Mouse (Mus musculus) lung, adult 2 months (tissue): Measurements from ENCODE around the gene Gpr68.

ENCODE experiments used
- CTCF ChIP-seq: fragments of 200-500 bp; IDR thresholded peaks from 2 replicates; pipeline ENCODE4 v1.5.1; 2011; ENCODE audit warnings: mild to moderate bottlenecking, low read length, control low read depth; ENCODE audit not compliant: insufficient read depth
- POLR2A ChIP-seq: fragments of 200-500 bp; IDR thresholded peaks from 2 replicates; pipeline ENCODE4 v1.6.1; 2011; ENCODE audit warnings: low read depth, mild to moderate bottlenecking, control low read depth, low read length, borderline replicate concordance; ENCODE audit errors: extremely low read depth

DNA sequence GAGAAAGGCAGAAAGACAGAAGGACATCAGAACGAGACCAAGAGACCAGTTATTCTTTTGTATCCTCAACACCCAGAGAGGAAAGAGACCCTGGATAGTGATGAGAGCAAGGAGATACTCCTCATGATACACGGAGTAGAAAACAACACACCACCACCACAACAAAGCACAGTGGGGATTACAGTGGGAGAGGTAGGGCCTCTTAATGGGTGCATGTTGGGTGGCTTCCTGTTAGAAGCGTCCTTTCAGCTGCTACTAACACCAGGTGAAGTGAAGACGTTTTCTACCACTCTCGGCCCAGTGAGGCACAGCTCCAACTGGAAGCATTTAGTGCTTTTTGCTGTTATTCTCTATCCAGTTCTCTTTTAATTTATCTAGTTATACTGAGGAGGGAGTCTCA lies 1.1 kb downstream of the Gpr68 start:
- TF ChIP-seq CTCF (no peak), POLR2A (no peak)
